Mouse (Mus musculus): ENCODE measurements around the gene Topbp1.
A peak's percentile ranks its signal among the peaks of the same experiment; 100 is the strongest.
"Not testable (repeated sequence)": the region's sequence is repeated elsewhere in the genome, so short reads cannot be mapped to it uniquely, and the experiment has no call there.

The Topbp1 gene

DNA sequence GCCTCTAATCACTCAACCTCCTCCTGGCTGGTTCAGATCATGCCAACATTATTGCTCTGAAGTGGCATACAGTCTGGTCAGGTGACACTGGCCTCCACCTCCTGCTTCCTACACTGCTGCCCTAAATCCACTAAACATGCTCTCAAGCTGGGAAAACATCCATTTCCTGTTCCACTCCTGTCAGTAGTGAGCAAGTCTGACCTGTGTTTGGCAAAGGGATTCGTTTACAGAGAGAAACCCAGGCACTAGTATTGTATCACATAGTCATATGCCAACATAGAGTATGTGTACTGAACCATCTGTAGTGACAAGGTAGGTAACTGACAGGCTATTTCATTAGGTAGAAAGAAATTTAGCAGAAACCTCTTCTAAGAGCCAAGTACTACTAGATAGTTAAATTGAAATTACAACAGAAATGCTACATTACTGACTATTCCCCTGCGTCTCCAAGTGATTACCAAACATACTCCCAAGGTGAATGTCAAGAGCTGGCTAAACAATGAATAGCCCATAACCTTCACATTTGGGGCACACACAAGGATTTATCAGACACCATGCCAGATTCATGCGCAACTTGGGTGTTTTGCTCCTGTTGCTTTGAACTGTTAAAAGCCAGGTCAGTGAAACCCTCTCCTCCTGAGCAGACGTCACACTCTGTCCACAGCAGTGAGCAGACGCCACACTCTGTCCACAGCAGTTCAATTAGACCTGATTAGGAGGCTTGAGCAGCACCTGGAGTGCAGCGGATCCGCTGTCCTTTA is 48.7 kb downstream of the Topbp1 start:
- not testable (repeated sequence) for DNase-seq (ENCODE audit: low read depth)

DNA sequence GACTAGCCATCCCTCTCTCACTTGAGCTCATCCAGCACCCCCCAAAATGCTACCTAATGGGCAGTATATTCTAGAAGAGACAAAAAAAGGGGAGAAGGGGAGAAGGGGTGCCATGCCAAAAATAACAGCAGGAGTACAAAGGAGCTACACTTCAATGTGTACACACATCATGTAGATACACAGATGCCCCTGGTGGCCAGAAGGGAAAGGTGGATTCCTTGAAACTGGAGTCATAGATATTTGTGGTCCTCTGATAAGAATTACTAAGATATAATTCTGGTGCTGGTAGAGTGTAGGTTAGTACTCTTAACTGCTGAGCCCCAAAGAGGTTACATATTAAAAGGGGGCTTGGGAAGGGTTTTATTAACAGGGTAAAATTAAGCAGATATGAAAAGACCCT is 52.9 kb downstream of the Topbp1 start:
- DNase-seq (ENCODE audit: low read depth) = peak; percentile 36

DNA sequence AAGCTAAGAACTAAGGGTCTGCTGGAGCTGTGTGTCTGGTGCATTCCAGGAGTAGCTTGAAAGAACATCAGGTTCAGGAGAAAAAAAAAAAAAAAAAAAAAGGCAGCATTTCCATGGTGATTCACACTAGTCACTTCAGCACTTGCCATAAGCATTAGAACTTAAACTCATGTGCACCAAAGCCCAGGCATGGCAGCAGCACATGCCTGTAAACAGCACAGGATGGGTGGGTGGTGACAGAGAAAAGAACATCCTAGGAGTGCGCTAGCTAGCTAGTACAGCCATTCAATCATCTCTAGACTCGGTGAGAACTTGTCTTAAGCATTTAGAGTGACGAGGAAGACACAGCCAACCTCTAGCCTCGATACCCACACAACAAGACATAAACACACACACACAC is 53.5 kb downstream of the Topbp1 start:
- no peak for DNase-seq (ENCODE audit: low read depth)

DNA sequence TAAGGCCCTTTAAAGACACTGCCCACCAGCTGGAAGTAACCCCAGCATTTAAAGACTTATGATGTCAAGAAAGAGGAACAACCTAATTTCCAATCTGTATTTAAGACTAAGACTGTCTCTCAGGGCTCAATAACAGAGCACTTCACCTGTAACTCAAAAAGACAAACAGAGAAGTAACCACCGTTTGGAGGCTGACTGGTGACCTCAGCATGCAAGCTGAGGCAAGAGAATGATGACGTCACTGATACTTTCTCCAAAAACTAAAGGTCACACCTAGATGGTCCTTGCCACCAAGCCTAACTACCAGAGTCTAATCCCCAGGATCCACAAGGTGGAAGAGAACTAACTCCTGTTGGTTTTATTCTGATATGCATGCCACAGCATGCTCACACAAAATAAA is 55.6 kb downstream of the Topbp1 start:
- DNase-seq (ENCODE audit: low read depth) = no peak

DNA sequence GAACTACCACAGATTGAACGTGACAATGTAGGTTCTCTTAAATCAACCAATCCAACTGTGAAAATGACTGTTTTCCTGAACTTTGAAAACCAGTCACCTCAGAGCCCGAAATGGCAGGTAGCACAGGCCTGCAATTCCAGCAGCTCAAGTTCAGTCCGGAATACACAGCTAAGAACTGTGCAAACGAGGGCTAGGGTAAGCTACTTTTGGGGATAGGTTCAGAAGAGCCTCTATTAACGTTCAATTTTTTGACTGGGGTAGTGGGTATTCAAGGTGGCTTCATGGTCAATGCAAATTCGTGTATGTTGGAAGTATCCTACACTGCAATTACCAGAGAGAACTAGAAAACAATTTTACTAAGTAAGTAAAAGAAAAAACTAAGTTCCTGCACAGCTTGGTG is 58.1 kb downstream of the Topbp1 start:
- peak; percentile 18 for DNase-seq (ENCODE audit: low read depth)

DNA sequence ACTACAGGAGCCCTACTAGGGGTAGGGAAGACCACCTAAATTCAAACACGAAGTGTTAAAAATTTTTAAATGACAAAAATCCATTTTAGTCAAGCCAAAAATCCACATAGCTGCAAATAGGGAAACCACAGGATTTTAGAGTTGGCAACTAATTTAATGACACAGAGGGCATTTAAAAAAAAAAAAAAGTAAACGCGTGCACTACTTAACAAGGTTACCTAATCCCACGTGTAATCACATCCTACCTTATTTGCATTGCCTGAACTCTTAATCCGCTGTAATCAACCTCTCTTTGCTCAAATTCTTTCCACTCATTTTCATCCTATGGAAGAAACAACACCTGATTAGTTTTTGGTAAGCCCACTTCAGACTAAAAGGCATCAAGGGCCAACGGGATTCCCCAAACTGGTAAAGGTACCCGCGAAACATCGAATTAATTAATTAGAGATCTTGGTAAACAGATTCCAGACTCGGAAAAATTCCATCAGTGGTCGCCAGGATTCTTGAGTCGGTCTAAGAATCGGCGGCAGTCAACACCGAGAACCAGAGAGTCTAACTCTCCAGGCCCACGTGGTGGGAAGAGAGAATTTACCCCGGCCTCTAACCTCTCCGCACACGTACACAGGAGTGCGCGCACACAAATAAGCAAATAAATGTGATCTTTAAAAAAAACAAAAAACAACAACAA is 58.9 kb downstream of the Topbp1 start:
- DNase-seq (ENCODE audit: low read depth) = peak; percentile 60

DNA sequence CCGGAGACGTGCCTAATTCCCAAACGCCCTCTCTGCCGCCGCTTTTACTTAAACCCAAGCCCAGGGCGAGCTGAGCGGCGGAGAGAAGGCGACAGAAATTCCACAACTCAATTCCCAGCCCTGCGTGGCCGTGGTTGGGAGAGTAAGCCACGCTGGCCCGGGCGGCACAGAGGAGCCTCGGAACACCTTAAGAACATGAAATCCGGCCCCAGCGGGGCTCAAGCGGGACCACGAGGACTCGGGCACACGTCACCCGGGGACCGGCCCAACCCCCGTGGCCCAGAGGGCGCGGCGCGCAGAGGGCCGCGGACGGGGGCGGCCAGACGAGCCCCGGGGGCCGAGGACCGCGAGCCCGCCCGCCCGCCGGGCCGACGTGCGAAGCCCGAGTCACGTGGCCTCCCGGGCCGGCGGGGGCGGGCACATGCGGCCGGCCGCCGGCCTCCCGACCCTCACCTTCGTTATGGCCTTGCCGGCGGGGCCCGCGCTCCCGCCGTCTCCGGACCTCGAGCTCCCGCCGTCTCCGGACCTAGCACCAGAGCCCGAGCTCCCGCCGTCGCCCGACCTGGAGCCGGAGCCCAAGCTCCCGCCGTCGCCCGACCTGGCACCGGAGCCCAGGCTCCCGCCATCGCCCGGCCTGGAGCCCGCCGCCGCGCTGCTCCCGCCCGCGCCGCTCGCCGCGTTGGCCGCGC is 59.7 kb downstream of the Topbp1 start:
- peak; percentile 73 for DNase-seq (ENCODE audit: low read depth)

DNA sequence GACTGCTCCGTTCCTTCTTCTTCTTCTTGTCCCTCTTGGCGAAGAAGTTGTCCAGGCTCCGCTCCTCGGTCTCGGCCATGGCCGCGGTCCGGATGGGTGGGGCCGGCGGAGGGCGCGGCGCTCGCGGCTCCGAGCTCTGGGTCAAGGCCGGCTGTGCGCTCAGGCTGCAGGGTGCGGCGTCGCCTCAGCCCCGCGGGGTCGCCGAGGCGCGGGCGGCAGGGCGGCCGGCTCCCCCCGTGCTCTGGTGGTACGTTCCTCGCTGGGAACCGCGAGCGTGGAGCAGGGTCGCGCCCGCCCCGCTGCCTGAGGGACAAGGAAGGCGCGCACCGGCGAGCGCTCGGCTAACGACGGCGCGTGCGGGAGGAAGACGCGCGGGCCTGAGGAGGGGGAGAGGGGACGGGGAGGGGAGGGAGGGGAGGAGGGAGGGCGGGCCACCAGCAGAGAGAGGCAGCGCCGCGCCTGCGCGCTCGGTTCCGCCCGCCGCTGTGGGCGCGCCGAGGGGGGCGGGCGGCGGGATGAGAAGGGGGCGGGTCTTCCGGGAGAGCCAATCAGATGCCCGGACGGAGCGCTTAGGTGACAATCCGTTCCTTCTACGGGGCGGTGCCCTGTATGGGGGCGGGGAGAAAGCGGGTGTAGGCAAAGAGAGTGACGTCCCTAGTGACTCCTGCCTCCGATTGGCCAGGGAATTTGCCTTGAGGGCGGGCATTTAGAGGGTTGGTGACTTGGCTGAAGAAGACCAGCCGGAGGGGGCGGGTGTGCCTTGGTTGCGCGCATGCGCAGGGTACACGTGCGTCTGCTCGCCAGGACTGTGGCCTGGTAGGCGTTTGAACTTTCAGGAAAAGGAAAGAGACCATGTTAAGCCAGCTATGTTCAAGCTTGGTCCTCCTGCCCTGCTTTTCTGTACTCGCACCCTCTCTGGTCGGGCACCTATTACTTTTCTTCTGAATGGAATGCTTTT is 60.6 kb downstream of the Topbp1 start, which contains the start of gene Cdv3:
Gene Cdv3, minus strand, starts transcription at position 551 of the 958 bp plus-strand sequence.
- DNase-seq (ENCODE audit: low read depth) = peak; percentile 100

DNA sequence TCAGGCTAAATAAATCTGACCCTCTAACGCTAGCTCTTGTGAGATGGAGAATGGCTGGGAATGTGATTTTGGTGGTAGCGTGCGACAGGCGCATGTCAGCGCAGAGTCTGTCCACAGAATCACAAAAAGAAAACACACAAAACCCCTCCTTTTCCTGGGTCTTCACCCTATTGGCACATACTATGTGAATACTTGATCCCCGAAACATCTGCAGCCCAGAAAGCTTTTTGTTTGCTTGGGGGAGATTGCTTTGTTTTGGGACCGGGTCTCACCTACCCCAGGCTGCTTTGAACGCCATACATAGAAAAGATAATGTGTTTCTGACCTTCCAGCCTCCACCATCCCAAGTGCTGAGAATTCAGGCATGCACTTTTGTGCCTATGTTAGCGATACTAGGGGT is 61.3 kb downstream of the Topbp1 start:
- no peak for DNase-seq (ENCODE audit: low read depth)

DNA sequence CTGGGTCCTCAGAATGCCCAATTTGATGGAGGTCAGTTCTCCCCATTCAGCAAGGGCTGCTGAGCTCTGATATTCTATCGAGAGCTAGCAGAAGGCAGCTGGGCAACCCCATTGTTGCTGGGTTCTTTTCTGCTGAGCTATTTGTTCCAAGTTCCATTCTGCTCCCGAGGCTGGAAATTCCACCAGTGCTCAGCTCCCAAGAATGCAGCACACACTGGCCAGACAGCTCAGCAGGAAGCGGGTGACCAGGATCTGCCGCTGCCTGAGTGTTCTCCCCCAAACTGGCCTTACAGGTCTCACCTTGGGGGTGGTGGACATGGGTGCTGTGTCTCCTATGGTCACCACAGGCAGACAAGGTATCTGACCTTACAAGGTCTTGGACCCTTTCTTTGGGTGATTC is 64.9 kb downstream of the Topbp1 start:
- no peak for DNase-seq (ENCODE audit: low read depth)

DNA sequence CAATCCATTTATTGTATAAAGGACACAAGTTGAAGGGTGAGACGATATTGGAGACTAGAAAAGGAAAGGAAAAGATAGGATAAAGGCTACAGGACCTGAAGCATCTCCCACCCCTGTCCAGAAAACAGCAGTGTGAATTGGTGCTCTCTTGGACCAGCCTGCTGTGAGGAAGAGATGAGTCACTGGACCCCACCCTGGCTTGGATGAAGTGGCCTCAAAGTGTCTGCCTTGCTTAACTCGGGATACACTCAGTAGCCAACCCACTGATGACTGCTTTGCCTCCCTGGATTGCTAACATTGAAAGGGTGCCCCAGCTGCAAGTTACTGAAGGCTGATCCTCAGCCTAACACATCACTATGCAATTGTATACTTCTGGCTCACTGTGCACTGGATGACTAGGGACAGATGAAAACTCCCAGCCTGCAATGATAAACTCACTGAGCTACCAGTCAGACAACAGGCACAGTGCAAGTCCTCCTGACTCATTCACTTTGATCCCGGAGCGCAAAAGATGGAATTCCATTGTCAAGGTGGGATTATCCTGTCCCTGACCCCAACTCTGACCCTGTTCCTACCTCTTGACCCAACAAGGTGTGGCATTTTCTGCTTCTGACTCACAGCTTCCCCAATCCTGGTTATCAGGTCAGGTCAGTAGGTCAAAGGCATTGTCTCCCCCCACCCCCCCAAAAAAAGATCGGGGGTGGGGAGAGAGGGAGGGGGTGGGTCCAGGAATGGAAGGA is 67.4 kb downstream of the Topbp1 start:
- DNase-seq (ENCODE audit: low read depth) = no peak

DNA sequence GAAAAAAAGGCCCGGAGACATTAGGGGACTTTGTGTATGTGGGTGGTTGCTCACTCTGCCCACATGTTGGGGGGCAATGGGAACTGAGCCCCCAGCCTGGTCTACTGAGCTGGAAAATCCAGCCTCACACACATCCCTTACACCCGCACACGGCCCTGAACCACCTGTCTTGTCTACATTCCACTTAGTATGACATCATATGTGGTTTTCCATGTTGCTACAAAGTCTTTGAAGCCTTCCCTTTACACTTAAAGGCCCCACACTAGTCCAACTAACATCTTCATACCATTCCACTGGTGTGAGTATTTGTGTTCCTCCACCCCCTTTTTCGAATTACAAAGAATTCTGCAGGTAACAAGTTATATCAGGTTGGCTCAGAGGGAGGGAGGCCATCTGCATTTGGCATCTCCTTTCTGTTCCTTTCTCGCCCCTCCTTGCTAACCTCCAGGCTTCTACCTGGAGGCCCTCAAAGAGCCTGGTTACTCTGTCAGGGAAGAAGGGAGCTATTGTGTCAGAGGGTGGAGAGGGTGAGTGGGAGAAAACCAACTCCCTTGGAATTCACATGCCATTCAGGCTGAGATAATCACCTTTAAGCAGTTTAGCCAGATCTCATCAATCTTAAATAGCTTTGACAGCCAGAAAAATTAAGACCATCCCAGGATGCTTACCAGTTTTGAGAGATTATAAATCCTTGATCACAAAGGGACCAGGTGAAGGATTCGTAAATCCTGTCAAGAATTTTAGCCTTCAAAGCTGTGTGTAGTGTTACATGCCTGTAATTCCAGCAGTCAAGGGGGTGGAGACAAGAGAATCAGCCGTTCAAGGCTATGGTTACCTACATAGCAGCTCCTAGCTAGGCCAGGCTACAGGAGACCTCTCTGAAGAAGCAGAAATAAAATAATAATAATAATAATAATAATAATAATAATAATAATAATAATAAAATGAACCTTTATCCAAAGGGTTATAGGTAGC is 71.6 kb downstream of the Topbp1 start:
- DNase-seq (ENCODE audit: low read depth) = no peak

DNA sequence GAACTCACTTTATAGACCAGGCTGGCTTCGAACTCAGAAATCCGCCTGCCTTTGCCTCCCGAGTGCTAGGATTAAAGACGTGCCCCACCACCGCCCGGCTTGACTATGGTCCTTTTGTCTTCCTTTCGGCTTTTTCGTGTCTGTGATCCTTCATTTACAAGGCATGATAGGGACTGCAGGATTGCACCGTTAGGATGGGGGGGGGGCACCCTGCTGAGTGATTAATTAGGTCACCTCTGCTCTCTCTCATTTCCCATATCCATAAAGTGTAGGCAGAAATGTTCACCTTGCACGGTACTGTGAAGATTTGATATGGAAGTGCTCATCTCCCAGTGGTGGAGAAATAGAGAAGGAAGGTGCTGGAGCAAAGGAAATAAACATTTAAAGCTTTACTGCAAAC is 73.7 kb downstream of the Topbp1 start:
- DNase-seq (ENCODE audit: low read depth) = no peak

DNA sequence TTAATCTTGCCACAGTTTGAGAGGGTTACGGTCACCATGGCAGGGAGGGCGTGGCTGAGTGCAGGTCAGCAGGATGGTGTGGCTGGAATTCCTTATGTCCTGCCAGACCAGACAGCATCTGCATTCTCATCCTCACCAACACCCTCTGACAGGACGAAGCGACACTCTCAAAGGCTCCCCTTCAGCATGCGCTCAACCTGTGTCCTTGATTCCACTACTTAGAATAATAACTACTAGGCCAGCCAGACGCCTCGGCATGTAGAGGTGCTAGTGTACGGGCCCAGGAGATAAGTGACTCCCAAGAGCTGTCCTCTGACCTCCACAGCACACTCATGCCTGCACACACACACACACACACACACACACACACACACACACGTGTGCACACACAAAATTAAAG is 74.2 kb downstream of the Topbp1 start:
- DNase-seq (ENCODE audit: low read depth) = no peak

DNA sequence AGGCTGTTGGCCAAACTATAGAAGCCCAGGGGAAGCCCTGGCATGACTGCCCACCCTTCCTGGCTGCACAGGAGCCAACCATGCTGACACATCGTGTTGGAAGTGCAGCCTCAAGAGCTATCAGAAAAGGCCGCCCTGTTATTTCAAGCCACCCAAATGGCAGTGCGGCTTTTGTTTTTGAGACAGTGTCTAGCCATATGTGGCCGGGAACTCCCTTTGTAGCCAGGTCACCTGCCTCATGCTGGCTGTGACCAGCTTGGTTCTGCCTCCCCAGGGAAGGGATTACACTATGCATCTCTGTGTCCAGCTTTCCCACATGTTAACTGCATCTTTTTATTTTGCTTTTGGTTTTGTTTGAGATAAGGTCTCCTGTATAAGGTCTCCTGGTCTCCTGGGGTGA is 75.6 kb downstream of the Topbp1 start:
- no peak for DNase-seq (ENCODE audit: low read depth)

DNA sequence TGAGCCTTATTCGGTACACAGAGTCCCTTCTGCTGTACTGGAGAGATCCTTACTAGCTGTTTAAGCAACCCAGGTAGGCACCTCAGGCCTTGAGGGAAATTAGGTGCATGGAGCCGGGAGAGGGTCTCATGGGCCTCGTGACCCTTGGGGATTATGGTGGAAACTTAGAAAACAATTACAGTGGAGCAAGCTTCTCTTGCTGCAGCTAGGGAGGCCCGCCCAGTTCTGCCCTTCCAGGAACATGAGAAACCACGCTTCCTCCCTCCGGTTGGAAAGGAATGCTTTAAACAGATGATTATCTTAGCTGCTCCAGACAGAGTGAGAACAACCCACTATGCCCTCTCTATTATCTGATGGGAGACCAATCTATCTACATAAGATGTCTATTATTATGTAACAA is 78.0 kb downstream of the Topbp1 start:
- no peak for DNase-seq (ENCODE audit: low read depth)

DNA sequence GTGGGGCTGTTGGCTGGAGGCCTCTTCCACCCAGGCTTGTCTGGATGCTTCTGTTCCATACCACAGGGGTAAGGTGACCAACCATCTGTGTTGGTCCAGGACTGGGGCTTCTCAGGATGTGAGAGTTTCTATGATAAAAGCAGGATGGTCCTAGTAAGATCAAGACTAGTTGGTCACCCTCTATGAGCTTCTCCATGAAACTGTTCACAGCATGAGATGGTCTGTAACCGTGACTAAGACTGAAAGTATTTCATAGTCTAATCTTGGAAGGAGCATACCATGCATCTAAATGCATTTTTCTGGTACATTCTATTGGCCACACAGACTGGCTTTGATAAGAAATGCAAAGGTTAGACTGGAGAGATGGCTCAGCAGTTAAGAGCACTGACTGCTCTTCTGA is 78.6 kb downstream of the Topbp1 start:
- no peak for DNase-seq (ENCODE audit: low read depth)

DNA sequence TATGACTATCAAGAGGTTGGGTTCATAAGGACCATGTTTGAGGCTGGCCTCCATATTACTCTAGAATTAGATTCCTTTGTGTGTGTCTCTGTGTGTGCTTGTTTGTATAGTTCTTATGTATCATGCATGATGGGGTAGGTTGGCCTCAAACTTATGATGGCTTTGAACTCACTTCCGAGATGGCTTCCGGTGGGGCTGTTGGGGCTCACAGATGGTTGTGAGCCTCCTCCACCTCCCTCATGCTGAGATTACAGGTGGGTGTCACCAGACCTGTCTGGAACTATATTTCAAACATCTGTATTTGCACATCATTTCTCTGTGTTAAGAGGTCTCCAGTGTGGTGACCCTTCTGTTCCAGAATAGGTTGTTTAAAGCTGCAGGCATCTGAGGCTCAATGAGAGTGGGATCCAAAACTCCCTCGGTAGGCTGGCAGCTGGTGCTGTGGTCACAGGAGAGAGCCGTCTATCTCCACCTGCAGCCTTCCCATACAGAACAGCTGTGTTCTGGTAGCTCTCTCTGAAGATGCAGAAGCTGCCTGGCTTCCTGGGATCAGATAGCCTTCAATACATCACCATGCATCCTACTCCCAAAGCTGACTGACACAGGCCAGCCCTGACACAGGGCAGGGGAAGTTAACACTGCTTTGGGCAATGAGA is 79.3 kb downstream of the Topbp1 start:
- DNase-seq (ENCODE audit: low read depth) = no peak

DNA sequence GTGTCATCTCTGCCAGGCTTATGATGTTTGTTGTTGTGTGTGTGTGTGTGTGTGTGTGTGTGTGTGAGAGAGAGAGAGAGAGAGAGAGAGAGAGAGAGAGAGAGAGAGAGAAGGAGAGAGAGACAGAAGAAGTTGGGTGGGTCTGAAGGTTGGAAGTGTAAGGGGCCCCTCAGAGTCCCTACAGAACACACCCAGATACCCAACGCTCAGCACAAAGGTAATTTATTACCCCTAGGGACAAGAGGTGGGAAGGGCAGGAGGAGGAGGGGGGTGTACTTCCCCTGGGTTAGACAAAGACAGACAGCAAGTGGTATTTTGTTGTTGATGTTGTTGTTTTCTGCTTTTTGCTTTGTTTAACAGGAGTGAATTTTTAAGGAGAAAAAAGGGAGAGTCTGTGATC is 80.6 kb downstream of the Topbp1 start:
- DNase-seq (ENCODE audit: low read depth) = no peak

DNA sequence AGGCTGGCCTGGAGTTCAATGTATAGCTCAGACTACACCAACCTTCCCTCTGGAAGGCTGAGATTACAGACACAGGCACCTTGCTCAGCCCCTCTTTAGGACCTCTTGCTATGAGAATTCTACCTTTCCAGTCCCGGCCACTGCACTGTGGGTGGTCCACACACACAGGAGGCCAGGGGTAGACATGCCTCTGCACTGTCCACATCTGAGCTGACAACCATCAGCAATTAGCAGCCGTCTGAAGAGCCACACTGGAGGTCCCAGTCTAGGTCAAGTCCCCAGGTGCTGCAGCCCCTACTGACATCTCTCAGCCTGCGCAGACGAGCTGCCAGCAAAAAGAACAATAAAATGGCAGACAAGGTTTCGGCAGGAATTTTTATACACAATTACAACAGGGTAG is 81.6 kb downstream of the Topbp1 start:
- DNase-seq (ENCODE audit: low read depth) = no peak
